Mouse (Mus musculus) G1E (cell line): Measurements from ENCODE around the gene Dohh. TPM values are rescaled to one million over a fixed set of nuclear protein-coding genes. Genes with fewer than 3 reads are reported as not detected.

ENCODE experiments used
- ATAC-seq: 2 replicates; pipeline ENCODE4 v1.8.0; 2016; ENCODE audit warnings: mild to moderate bottlenecking; ENCODE audit not compliant: insufficient number of reproducible peaks, poor library complexity, low FRiP score, severe bottlenecking; ENCODE audit errors: extremely low read depth
- DNase-seq: peaks from one replicate; pipeline ENCODE4 v3.0.0; 2012; ENCODE audit warnings: low spot score
- H3K27me3 ChIP-seq: 2 replicates; pipeline ENCODE4 v1.6.1; 2012; ENCODE audit warnings: mild to moderate bottlenecking, low read length, inconsistent platforms; ENCODE audit not compliant: insufficient read depth
- H3K36me3 ChIP-seq: replicated peaks from 2 replicates; pipeline ENCODE3; 2012; ENCODE audit warnings: mild to moderate bottlenecking, inconsistent platforms
- H3K4me1 ChIP-seq: 2 replicates; pipeline ENCODE4 v1.6.1; 2012; ENCODE audit warnings: low read depth, low read length, inconsistent platforms, mixed read lengths; ENCODE audit not compliant: insufficient read depth
- H3K4me3 ChIP-seq: 2 replicates; pipeline ENCODE4 v1.5.1; 2012; ENCODE audit warnings: low read depth, mild to moderate bottlenecking, inconsistent platforms, low read length, moderate library complexity, mixed read lengths
- H3K9me3 ChIP-seq: replicated peaks from 2 replicates; pipeline ENCODE4 v1.6.1; 2012; ENCODE audit warnings: inconsistent platforms
- CTCF ChIP-seq: IDR thresholded peaks from 2 replicates; pipeline ENCODE4 v1.5.1; 2012; ENCODE audit warnings: low read depth, low read length, inconsistent platforms, mixed read lengths
- GATA1 ChIP-seq: IDR thresholded peaks from 2 replicates; pipeline ENCODE4 v1.6.1; 2012; ENCODE audit warnings: borderline replicate concordance, low read length, inconsistent platforms, mixed read lengths
- GATA2 ChIP-seq: IDR thresholded peaks from 2 replicates; pipeline ENCODE4 v1.6.1; 2012; ENCODE audit warnings: low read depth, low read length, inconsistent platforms, borderline replicate concordance
- POLR2AphosphoS5 ChIP-seq: IDR thresholded peaks from 2 replicates; pipeline ENCODE4 v1.6.1; 2012; ENCODE audit warnings: low read depth, low read length, inconsistent platforms; ENCODE audit not compliant: insufficient replicate concordance
- TAL1 ChIP-seq: conservative IDR thresholded peaks from 2 replicates; pipeline ENCODE4 v1.6.1; 2012; ENCODE audit warnings: low read depth, low read length, inconsistent platforms, mixed read lengths
- polyA plus RNA-seq: library from polyadenylated mRNA; stranded (reverse); fragments of >175 nt; gene quantifications from 2 replicates; pipeline ENCODE4 v1.2.3, GENCODE M21; 2012
- total RNA-seq, 2 experiments: library from RNA; stranded (forward) in 1 of 2; stranded (reverse) in 1 of 2; fragments of 200-1000 nt in 1 of 2; fragments of >200 nt in 1 of 2; fragmentation: Nextera tagmentation in 1 of 2; gene quantifications; 2 replicates each; pipeline ENCODE4 v1.2.3; 2014 to 2017

The Dohh gene
- total and polyA plus RNA-seq, 3 experiments = 11.9 to 186 (median 60.4) TPM

DNA sequence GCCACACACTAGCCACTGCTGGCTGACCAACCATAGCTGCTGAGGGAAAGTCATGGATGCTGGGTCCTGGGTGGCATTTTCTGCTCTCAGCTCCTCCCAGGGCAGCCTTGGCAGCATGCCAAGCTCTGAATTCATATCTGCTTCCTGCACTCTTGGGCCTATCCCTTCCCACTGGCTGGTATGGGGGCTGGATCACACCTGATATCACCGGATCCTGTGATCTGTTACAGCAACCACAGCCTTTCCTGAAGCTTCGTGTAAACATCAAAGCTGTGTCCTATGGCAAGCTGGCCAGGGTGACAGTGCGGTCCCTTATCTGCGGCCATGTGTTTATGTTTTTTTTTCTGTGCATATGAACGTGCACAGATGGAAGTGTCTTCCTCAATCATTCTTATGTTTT lies 2.2 kb upstream of the Dohh start:
- TF ChIP-seq TAL1 = peak; percentile 85
- no peak for TF ChIP-seq CTCF
- H3K9me3 ChIP-seq = no peaks in the 10 kb centered on the region
- ATAC-seq (peak; percentile 64), DNase-seq (peak; percentile 62)
- H3K36me3 ChIP-seq = peaks cover 25% of the 10 kb centered on the region
- peak overlapping the region; percentile 9; the same call in 1 of the 2 replicates for H3K4me3 ChIP-seq
- H3K4me1 ChIP-seq = peaks cover 74% of the 10 kb centered on the region
- no peaks in the 10 kb centered on the region for H3K27me3 ChIP-seq

- ATAC-seq (no peak), DNase-seq (no peak)
- TF ChIP-seq GATA2 = no peak
- no peak for TF ChIP-seq TAL1
- TF ChIP-seq CTCF = no peak
- TF ChIP-seq POLR2AphosphoS5 = no peak
- no peak for TF ChIP-seq GATA1
- H3K9me3 ChIP-seq = no peaks in the 10 kb centered on the region
- H3K36me3 ChIP-seq = peaks cover 44% of the 10 kb centered on the region
- peak overlapping the region; percentile 97 for H3K4me3 ChIP-seq
- H3K27me3 ChIP-seq = no peaks in the 10 kb centered on the region
- H3K4me1 ChIP-seq = peaks cover 80% of the 10 kb centered on the region
These were observed 366 bp downstream of the Dohh start for GRCm38 (mm10) chr10:81384605-81384982.

DNA sequence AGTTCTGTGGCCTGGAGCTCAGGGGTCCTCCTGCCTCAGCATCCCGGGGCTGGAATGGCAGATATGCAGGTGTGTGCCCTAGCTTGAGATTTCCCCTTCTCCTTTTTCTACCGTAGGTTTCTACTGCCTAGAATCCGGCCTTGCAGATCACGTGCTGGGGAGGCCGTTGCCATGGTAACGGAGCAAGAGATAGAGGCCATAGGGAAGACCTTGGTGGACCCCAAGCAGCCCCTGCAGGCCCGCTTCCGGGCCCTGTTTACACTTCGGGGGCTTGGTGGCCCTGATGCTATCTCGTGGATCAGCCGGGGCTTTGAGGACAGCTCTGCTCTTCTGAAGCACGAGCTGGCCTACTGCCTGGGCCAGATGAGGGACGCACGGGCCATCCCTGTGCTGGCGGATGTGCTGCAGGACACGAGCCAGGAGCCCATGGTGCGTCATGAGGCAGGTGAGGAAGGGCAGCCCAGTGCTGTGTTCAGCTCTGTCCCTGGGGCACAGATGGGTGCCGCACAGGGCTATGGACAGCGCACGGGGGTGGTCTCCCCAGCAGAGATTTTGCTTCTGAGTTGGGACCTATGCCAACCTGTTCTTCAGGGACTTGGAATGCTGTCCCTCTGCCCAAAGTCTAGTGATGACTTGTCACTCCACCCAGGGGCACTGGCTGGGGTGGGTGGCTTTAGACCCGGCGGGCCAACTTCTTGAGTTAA lies 1.5 kb downstream of the Dohh start:
- ATAC-seq = no peak
- TF ChIP-seq CTCF = no peak
- TF ChIP-seq GATA1 = no peak
- TF ChIP-seq POLR2AphosphoS5 = no peak
- no peak for TF ChIP-seq GATA2
- TF ChIP-seq TAL1 = no peak
- no peaks in the 10 kb centered on the region for H3K9me3 ChIP-seq

DNA sequence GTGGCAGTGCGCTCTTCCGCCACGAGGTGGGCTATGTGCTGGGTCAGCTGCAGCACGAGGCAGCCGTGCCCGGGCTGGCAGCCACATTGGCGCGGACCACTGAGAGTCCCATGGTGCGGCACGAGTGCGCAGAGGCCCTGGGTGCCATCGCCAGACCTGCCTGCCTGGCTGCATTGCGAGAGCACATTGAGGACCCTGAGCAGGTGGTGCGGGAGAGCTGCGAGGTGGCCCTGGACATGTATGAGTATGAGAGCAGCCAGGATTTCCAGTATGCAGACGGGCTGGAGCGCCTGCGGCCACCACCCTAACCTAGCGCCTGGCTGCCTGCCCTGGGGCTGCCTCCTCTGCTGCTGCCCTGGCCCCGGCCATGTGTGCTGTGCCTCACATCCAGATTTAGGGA lies 3.5 kb downstream of the Dohh start:
- ATAC-seq = no peak
- no peak for DNase-seq
- Histone ChIP-seq H3K36me3 (peaks cover 75% of the 10 kb centered on the region), H3K4me1 (peaks cover 59% of the 10 kb centered on the region), H3K9me3 (no peaks in the 10 kb centered on the region), H3K27me3 (no peaks in the 10 kb centered on the region), H3K4me3 (peak overlapping the region; percentile 11; the same call in 1 of the 2 replicates)
- TF ChIP-seq CTCF (no peak), TAL1 (no peak), GATA1 (no peak), GATA2 (no peak), POLR2AphosphoS5 (no peak)

More for the DNA sequence above, 1.5 kb downstream of the Dohh start:
- no peaks in the 10 kb centered on the region for H3K27me3 ChIP-seq
- peaks cover 56% of the 10 kb centered on the region for H3K36me3 ChIP-seq
- DNase-seq = no peak
- H3K4me1 ChIP-seq = peaks cover 71% of the 10 kb centered on the region
- H3K4me3 ChIP-seq = peak overlapping the region; percentile 97

GRCm38 (mm10) chr10:81388505-81389055 lies 4.4 kb downstream of the Dohh start, which contains the start of gene Gm48552:
Gene Gm48552 (plus strand): TSS chr10:81389005.
- ATAC-seq (no peak), DNase-seq (no peak)
- TF ChIP-seq GATA1 = no peak
- peaks cover 75% of the 10 kb centered on the region for H3K36me3 ChIP-seq
- H3K27me3 ChIP-seq = no peaks in the 10 kb centered on the region
- no peak within 1 kb of the TSS for H3K4me3 ChIP-seq
- peaks cover 63% of the 10 kb centered on the region for H3K4me1 ChIP-seq
- no peaks in the 10 kb centered on the region for H3K9me3 ChIP-seq

DNA sequence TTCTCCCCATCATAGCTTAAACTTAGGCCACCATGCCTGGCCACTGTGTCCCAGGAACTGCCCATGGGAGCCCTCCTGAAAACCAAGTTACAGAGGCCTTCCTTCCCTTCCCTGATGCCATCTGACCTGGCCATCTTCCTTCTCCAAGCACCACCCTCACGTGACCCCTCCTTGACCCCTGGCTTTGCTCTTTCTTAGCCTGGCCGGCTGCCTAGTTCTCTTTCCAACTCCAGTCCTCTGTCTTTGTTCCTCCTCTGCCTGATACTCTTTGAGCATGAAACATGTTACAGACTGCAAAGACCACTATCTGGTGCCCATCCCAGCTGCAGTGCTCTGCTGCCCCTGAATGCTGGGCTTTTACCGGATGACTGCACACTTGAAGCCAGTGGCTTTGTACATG lies 5.1 kb downstream of the Dohh start:
- Histone ChIP-seq H3K36me3 (peaks cover 75% of the 10 kb centered on the region), H3K9me3 (no peaks in the 10 kb centered on the region), H3K27me3 (peaks cover 2% of the 10 kb centered on the region; the same call in 1 of the 2 replicates), H3K4me1 (peaks cover 70% of the 10 kb centered on the region), H3K4me3 (no peak overlapping the region)
- ATAC-seq = no peak
- DNase-seq = no peak
- no peak for TF ChIP-seq POLR2AphosphoS5
- TF ChIP-seq TAL1 = no peak
- TF ChIP-seq GATA1 = no peak
- no peak for TF ChIP-seq GATA2
